Mouse (Mus musculus) right cerebral cortex, postnatal 14 days (tissue): ENCODE data around the gene Zfp599.
A peak's percentile ranks its signal among the peaks of the same experiment; 100 is the strongest.
"Not testable (repeated sequence)": the region's sequence is repeated elsewhere in the genome, so short reads cannot be mapped to it uniquely, and the experiment has no call there.

Experiments
- DNase-seq: peaks from one replicate; pipeline ENCODE4 v3.0.0; 2022

Zfp599 gene

DNA sequence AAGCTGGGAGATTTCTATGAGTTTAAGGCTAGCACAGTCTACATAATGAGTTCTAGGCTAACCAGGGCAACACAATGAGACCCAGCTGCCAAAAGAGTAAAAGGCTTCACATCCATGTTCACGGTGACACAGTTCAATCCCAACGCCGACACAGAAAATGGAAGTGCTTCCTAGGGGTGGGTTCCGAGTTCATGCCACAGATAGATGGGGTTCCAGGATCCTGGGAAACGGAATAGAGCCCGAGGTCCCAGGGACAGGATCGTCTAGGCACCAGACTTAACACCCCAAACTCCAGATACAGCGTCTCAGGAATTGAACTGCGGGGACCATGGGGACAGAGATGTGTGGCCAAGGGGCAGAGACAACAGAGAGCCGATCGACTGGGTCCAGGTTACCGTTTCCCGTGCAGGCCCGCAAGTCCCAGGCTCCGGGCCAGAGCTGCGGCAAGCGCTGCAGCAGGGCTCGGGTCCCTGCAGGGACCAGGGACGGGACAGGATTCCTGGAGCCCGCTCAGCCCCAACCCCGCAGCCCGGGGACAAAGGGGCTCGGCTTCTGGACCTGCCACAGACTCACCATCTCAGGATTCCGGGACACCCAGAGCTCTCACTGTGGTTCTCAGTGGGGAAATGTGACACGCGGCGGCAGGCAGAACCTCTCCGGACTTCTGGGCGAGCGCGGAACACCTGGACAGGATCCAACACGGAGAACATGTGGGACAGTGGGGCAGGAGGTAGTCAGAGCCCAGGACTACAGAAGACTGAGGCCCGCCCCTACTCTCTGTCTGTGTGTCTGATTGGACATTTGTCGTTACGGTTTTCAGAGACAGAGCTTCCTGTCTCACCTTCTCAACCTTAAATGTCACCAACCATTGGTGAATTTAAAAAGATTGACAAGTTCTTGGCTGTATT lies at the start of gene Zfp599:
Gene Zfp599, minus strand, starts transcription at position 712 of the 908 bp plus-strand sequence.
- peak; percentile 54 for DNase-seq

DNA sequence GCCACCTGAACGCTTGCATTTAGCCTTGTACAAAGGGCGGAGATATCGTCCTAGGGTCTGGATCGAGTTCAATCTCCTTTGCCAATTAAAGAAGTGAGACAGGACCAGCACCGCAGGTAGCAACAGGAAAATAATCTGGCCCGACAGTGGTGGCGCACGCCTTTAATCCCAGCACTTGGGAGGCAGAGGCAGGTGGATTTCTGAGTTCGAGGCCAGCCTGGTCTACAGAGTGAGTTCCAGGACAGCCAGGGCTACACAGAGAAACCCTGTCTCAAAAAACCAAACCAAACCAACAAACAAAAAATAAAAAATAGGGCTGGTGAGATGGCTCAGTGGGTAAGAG lies 48.2 kb upstream of the Zfp599 start:
- not testable (repeated sequence) for DNase-seq

- peak; percentile 95 for DNase-seq
Measured at GRCm38 (mm10) chr9:22307156-22307919, 47.6 kb upstream of the Zfp599 start, which contains the start of gene Zfp810. Gene Zfp810, minus strand, starts transcription at chr9:22307648.

DNA sequence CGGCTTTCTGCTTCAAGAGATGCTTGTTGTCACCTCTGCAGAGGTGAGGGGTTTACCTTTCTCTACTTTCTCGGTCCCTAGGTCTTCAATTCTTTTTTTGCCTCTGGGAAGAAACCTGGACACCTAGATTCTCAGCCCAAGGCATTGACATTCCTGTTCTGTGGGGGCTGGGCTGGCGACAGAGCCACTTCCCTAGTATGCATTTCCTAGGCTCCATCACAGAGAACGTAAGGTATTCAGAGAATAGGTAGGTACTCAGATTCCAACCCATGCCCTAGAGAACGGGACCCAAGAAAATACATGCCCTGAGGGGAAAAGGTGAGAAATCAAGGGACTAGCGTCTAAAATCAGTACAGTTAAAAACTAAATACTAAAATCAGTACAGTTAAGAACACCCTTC lies 47.0 kb upstream of the Zfp599 start:
- DNase-seq = no peak

DNA sequence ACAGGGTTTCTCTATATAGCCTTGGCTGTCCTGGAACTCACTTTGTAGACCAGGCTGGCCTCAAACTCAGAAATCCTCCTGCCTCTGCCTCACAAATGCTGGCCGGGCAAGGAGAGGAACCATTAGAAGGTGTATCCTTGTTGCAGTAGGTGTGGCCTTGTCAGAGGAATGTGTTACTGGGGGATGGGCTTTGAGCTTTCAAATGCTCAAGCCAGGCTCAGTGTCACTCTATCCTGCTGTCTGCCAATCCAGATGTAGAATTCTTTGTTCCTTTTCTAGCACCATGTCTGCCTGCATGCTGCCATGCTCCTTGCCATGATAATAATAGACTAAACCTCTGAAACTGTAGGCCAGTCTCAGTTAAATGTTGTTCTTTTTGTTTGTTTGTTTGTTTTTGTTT lies 42.5 kb upstream of the Zfp599 start:
- no peak for DNase-seq

- DNase-seq = no peak
Measured at GRCm38 (mm10) chr9:22278733-22279132, 19.0 kb upstream of the Zfp599 start.

DNA sequence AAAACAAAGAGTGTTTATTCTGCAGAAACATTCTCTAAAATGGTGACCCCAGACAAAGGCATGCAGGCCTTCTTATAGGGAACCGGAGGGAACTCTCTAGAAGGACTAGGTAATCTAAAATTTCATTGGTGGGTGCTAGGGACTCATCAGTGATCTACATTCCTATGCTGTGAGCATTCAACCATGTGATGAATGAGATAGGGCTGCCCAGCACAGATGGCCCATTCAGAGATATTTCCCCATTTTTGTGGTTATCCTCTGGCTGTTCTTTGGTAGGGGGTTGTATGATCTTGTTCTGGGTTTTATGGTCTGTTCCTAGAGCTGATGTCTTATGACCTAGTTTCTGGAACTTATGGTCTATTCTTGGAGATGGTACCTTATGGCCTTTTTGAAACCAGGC lies 9.2 kb upstream of the Zfp599 start:
- no peak for DNase-seq

- DNase-seq = no peak
Measured at GRCm38 (mm10) chr9:22262611-22263010, 2.9 kb upstream of the Zfp599 start.

- no peak for DNase-seq
Measured at GRCm38 (mm10) chr9:22261594-22261993, 1.9 kb upstream of the Zfp599 start.

- no peak for DNase-seq
Measured at GRCm38 (mm10) chr9:22260092-22260422, 362 bp upstream of the Zfp599 start.

DNA sequence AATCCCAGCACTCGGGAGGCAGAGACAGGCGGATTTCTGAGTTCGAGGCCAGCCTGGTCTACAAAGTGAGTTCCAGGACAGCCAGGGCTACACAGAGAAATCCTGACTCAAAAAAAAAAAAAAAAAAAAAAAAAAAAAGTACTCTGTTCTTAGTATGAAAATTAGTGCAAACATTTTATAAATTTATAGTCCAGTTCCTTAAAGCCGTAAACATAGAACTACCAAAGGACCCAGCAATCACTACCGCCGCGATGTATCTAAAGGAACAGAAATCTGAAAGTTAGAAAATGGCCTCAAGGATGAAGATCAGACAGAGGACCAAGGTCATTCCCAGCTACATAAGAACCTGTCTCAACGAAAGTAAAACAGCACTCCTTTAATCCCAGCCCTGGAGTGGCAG lies 911 bp downstream of the Zfp599 start:
- DNase-seq = no peak

- no peak for DNase-seq
Measured at GRCm38 (mm10) chr9:22256579-22256978, 3.1 kb downstream of the Zfp599 start.

- DNase-seq = no peak
Measured at GRCm38 (mm10) chr9:22244242-22244641, 15.5 kb downstream of the Zfp599 start.

DNA sequence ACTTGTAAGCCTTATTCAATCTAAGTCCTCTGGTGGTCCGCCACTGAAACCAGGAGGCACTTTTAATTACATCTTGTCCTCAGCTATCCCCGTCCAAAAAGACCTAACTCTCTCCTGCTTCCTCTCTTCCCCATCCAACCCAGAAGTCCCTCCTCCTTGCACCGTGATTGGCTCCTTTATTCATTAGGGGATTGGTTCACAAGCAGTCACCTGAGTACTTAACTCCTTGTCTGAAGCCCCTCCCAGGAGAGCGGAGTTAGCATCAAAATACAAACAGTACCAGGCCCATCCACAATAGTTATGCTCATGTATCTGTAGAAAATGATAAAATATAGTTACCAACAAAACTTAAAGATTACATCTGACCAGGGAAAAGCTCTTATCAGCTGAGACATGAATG lies 19.7 kb downstream of the Zfp599 start:
- DNase-seq = no peak

- no peak for DNase-seq
Measured at GRCm38 (mm10) chr9:22230556-22230955, 29.1 kb downstream of the Zfp599 start.

DNA sequence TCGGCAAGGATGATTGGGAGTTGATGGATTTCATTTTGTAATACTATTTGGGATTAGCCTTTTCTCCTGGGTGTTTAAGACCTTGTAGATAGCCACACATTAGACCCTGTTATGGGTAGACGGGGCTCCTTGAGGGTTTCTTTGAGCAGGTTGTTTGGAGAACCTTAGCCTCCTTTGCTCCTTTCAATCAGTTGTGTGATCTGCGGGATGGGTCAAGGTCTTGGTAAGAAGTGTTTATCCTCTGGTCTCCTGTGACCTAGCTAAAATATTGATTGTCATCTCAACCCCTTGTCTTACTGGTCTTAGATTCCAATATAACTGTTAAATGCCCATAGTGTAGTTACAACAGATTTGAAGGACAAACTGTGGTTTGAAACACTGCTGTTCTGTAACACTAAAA lies 29.6 kb downstream of the Zfp599 start:
- DNase-seq = no peak

DNA sequence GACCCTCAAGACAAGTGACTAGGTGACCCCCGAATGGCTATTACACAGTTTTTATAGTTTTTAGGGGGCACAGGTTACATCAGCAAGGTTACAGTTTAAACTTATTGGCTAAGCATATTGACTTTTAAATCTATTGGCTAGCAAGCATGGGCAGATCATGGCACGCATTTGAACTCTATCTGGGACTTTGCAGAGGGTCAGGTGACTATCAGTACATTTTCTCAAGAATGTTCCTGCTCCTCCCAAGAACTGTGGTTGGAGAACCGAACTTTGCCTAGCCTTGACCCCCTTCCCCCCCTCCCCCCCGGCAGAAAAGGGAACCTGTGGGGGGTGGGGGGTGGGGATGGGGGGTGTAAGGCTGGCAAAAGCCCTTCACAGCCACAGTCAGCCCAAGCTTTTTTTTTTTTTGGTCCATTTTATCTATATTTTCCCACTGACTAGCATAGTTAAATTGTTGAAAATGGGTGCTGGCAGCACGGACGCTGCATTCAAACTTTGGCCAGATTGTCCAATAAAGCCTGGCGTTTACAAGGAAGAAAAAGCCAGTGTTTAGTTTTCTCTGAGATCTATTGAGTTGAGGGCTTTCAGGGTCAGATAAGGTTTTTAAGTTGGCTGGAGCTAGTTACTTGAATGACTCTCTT lies 30.2 kb downstream of the Zfp599 start:
- no peak for DNase-seq

DNA sequence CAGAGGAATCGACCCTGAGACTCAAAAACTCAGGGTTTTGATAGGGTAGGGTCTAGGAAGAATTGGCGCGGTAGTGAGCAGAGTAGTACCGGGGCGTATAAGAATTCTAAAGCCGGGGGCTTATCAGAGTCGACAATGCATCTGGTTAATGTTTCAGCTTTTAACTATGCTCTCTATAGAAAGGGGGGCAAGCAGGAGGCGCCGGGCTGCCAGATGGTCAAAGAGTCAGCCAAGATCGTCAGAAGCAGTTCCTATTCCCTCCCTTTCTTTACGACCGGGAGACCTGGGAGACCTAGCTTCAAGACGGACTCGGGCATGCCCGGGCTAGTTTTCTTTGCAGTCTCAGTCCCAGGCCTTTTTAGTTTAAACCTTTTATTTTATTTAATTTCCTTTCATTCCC lies 32.8 kb downstream of the Zfp599 start:
- no peak for DNase-seq

GRCm38 (mm10) chr9:22226389-22226673 lies 33.4 kb downstream of the Zfp599 start:
- DNase-seq = not testable (repeated sequence)

GRCm38 (mm10) chr9:22225581-22226388 lies 33.9 kb downstream of the Zfp599 start, which contains the start of gene Zfp809:
Gene Zfp809, plus strand, starts transcription at chr9:22225714.
- peak; percentile 100 for DNase-seq

- peak; percentile 13 for DNase-seq
Measured at GRCm38 (mm10) chr9:22224536-22225503, 34.9 kb downstream of the Zfp599 start.

- DNase-seq = no peak
Measured at GRCm38 (mm10) chr9:22224066-22224465, 35.6 kb downstream of the Zfp599 start.
